Mouse (Mus musculus): ENCODE results near the gene Hdac7.

DNA sequence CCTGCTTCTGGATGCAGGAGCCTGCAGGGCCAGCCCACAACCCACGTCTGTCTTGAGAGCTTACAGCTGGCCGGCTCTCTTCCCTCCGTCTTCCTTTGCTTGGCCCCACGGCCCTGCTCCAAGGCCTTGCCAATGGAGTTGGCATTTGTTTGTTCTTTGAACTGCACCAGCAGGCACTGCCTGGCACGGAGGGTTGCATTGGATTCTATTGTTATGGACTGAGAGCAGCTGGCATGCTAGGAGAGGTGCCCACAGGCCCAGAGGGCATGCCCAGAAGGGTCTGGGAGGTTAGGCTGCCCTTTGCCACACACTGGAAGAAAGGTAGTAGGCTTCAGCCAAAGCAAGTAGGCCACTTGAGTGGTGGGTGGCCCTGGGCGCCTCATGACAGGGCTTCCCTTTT is 55.5 kb downstream of the Hdac7 start:
- TF ChIP-seq CTCF (IDR thresholded peaks at IDR 0.05; ENCODE audit: extremely low read depth, insufficient read depth, low read length) (no peak), POLR2A (IDR thresholded peaks at IDR 0.05; ENCODE audit: extremely low read depth, insufficient read depth, low read length) (no peak)

Data from cortical plate, adult 2 months (tissue).